Mouse (Mus musculus): ENCODE measurements at regions not wholly inside any gene's neighbourhood (a gene's known extent, or its start where the extent isn't known, plus 50 kb on each side); places are given as distances from the start of the nearest gene placed in this dataset.

DNA sequence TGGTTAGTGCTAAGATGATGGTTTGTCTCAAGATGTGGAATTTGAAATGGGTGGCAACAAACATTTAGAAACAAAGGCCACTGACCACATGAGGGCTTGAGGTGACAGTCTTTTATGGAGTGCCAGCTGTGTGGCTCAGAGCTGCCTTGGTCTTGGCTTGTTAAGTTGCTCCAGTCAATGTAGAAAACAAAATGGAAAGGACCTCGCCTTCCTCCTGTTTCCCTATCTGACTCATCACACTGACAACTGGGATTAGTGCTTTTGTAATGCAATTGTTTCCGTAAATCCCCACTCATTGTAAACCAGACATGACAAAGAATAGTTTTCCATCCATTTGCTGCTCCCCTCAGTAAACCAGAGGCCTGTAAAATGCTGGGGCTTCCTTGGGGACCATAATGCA lies 757.8 kb downstream of the Inhba start:
- no peak for TF ChIP-seq CTCF (IDR thresholded peaks at IDR 0.05; ENCODE audit: low read depth)
- no peak for TF ChIP-seq EP300 (IDR thresholded peaks at IDR 0.05; ENCODE audit: low read depth)
